Mouse (Mus musculus) retina, postnatal 1 day (tissue): ENCODE results near the gene Doc2g.

Experiments used
- DNase-seq: peaks from one replicate; pipeline ENCODE4 v3.0.0-alpha.2; 2012

Doc2g gene

GRCm38 (mm10) chr19:4055216-4055946 lies 52.3 kb downstream of the Doc2g start:
- no peak for DNase-seq

GRCm38 (mm10) chr19:4055947-4056693 lies 53.0 kb downstream of the Doc2g start:
- peak; percentile 45 for DNase-seq
